Mouse (Mus musculus): Measurements from ENCODE around the gene Mtap.

Mtap gene

GRCm38 (mm10) chr4:89212178-89212577, 75.3 kb downstream of the Mtap start:
- no peak for DNase-seq (ENCODE audit: low spot score in 2 of 2)

Measured in frontal cortex, postnatal 36 days (tissue).